Mouse (Mus musculus): ENCODE measurements around the gene Efna4. TPM values are rescaled to one million over a fixed set of nuclear protein-coding genes. Genes with fewer than 3 reads are reported as not detected.

The Efna4 gene
- polyA plus RNA-seq, 1 experiment, result not detected

- TF ChIP-seq POLR2A (IDR thresholded peaks at IDR 0.05; ENCODE audit: borderline replicate concordance, low read depth, low read length), result no peak
- TF ChIP-seq CTCF (IDR thresholded peaks at IDR 0.05; ENCODE audit: low read depth, low read length), result no peak
- Histone ChIP-seq H3K4me1 (ENCODE audit: control insufficient read depth, insufficient read depth, low read length) (peaks cover 3% of the 10 kb centered on the region; the same call in 1 of the 2 replicates), H3K4me3 (ENCODE audit: insufficient read depth, low read length) (peak overlapping the region; percentile 38), H3K27ac (ENCODE audit: insufficient read depth, low read depth, low read length) (no peak overlapping the region)
These were observed 15.7 kb downstream of the Efna4 start for GRCm38 (mm10) chr3:89322131-89322500.

DNA sequence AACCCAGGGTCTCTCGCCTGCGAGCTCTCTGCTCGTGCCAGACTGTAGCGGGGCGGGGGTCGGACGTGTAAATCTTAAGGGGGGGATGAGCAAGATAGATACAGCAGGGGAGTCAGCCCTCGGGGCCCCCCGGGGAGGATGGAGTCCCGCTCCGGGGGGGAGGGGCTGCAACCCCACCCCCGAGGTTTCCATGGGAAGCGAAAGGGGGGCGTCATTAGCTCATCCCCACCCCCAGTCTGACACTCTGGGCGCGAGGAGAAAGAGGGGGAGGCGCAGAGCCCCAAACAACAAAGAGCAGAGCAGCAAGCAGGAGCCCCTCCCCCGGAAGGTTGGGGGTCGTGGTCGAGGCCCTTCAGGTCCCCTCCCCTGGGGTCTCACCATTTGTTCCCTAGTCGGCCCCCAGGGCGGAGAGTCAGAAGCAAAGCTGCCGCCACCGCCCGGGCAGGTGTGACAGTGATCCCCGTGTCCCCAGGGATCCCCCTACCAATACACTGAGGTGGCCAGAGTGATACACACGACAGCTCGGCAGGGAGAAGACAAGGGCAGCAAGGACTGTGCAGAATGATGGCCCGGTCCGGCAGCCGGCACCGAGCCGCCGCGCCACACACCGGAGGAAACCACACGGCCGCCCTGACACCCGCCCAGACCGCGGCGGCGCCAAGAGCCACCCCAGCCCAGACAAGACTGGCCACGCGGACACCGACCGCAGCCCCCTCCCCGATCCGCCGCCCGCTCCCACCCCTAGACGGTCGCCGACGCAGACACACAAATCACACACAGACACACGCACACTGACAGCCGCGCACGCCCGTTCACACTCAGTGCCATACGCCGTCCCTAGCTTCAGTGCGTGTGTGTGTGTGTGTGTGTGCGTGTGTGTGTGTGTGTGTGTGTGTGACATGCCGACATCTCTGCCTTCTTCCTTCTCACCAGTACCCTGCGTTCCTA is 16.4 kb downstream of the Efna4 start:
- Histone ChIP-seq H3K4me1 (ENCODE audit: control insufficient read depth, insufficient read depth, low read length) (peaks cover 3% of the 10 kb centered on the region; the same call in 1 of the 2 replicates), H3K4me3 (ENCODE audit: insufficient read depth, low read length) (peak overlapping the region; percentile 38), H3K27ac (ENCODE audit: insufficient read depth, low read depth, low read length) (no peak overlapping the region)
- TF ChIP-seq CTCF (IDR thresholded peaks at IDR 0.05; ENCODE audit: low read depth, low read length) (no peak), POLR2A (IDR thresholded peaks at IDR 0.05; ENCODE audit: borderline replicate concordance, low read depth, low read length) (no peak)

DNA sequence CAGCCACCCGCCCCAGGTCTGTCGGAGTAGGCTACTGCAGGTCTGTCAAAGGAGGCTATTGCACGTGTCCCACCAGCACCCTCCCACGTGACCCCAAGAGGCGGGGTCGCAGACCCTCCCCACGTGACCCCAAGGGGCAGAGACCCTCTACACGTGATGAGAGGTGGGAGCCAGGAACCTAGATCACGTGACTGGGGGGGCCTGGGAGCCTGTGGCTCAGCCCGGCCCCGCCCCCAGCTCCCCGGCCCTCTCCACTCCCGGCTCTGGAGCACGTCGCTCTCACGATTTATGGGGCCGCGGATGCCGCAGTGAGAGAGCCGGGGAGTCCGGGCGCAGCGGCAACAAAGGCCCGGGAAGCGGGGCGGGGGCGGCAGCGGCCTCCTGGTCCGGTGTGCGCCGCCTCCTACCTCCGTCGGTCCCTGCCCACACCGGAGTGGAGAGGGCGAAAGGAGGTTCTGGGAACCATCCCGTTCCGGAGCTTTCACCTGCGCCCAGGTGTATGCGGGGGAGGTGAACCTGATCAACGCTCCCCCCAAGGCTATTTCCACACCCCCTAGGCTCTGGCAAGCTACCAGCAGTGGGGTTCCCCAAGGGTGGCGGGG is 17.1 kb downstream of the Efna4 start:
- Histone ChIP-seq H3K4me1 (ENCODE audit: control insufficient read depth, insufficient read depth, low read length) (peaks cover 3% of the 10 kb centered on the region; the same call in 1 of the 2 replicates), H3K4me3 (ENCODE audit: insufficient read depth, low read length) (0 out of 2 replicates have a peak overlapping the region, but pooled peaks have one; percentile 1), H3K27ac (ENCODE audit: insufficient read depth, low read depth, low read length) (no peak overlapping the region)
- TF ChIP-seq POLR2A (IDR thresholded peaks at IDR 0.05; ENCODE audit: borderline replicate concordance, low read depth, low read length) (no peak), CTCF (IDR thresholded peaks at IDR 0.05; ENCODE audit: low read depth, low read length) (no peak)

GRCm38 (mm10) chr3:89319591-89320350 is 18.1 kb downstream of the Efna4 start:
- no peak for TF ChIP-seq CTCF (IDR thresholded peaks at IDR 0.05; ENCODE audit: low read depth, low read length)
- no peak for TF ChIP-seq POLR2A (IDR thresholded peaks at IDR 0.05; ENCODE audit: borderline replicate concordance, low read depth, low read length)
- Histone ChIP-seq H3K4me1 (ENCODE audit: control insufficient read depth, insufficient read depth, low read length) (peaks cover 3% of the 10 kb centered on the region; the same call in 1 of the 2 replicates), H3K27ac (ENCODE audit: insufficient read depth, low read depth, low read length) (no peak overlapping the region), H3K4me3 (ENCODE audit: insufficient read depth, low read length) (peak overlapping the region; percentile 41)

GRCm38 (mm10) chr3:89318971-89319590 is 18.7 kb downstream of the Efna4 start:
- Histone ChIP-seq H3K4me1 (ENCODE audit: control insufficient read depth, insufficient read depth, low read length) (peaks cover 3% of the 10 kb centered on the region; the same call in 1 of the 2 replicates), H3K27ac (ENCODE audit: insufficient read depth, low read depth, low read length) (no peak overlapping the region), H3K4me3 (ENCODE audit: insufficient read depth, low read length) (peak overlapping the region; percentile 41; the same call in 1 of the 2 replicates)
- TF ChIP-seq POLR2A (IDR thresholded peaks at IDR 0.05; ENCODE audit: borderline replicate concordance, low read depth, low read length) (no peak), CTCF (IDR thresholded peaks at IDR 0.05; ENCODE audit: low read depth, low read length) (no peak)

GRCm38 (mm10) chr3:89318316-89318715 is 19.5 kb downstream of the Efna4 start:
- Histone ChIP-seq H3K4me1 (ENCODE audit: control insufficient read depth, insufficient read depth, low read length) (peaks cover 3% of the 10 kb centered on the region; the same call in 1 of the 2 replicates), H3K27ac (ENCODE audit: insufficient read depth, low read depth, low read length) (no peak overlapping the region), H3K4me3 (ENCODE audit: insufficient read depth, low read length) (no peak overlapping the region)
- no peak for TF ChIP-seq POLR2A (IDR thresholded peaks at IDR 0.05; ENCODE audit: borderline replicate concordance, low read depth, low read length)
- TF ChIP-seq CTCF (IDR thresholded peaks at IDR 0.05; ENCODE audit: low read depth, low read length), result no peak

DNA sequence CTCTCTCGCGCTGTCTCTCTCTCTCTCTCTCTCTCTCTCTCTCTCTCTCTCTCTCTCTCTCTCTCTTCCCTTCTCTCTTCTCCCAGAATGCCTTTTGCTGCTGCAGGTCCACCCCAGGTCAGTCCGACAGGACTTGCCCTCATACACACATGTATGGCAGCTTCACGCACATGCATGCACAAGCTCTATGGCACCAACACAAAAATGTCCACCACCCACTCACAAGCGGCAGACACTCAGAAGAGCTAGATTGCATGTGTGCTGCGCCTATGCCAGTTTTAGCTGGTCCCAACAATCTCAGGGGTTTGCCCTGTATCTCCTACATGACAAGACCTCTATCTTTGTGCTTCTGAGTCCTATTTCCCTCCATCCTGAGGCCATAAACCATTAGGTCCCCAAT is 20.6 kb downstream of the Efna4 start:
- Histone ChIP-seq H3K4me1 (ENCODE audit: control insufficient read depth, insufficient read depth, low read length) (peaks cover 3% of the 10 kb centered on the region; the same call in 1 of the 2 replicates), H3K27ac (ENCODE audit: insufficient read depth, low read depth, low read length) (no peak overlapping the region), H3K4me3 (ENCODE audit: insufficient read depth, low read length) (no peak overlapping the region)
- no peak for TF ChIP-seq POLR2A (IDR thresholded peaks at IDR 0.05; ENCODE audit: borderline replicate concordance, low read depth, low read length)
- no peak for TF ChIP-seq CTCF (IDR thresholded peaks at IDR 0.05; ENCODE audit: low read depth, low read length)

GRCm38 (mm10) chr3:89316833-89317232 is 21.0 kb downstream of the Efna4 start:
- Histone ChIP-seq H3K4me1 (ENCODE audit: control insufficient read depth, insufficient read depth, low read length) (peaks cover 3% of the 10 kb centered on the region; the same call in 1 of the 2 replicates), H3K4me3 (ENCODE audit: insufficient read depth, low read length) (no peak overlapping the region), H3K27ac (ENCODE audit: insufficient read depth, low read depth, low read length) (no peak overlapping the region)
- TF ChIP-seq CTCF (IDR thresholded peaks at IDR 0.05; ENCODE audit: low read depth, low read length) (peak; percentile 66), POLR2A (IDR thresholded peaks at IDR 0.05; ENCODE audit: borderline replicate concordance, low read depth, low read length) (no peak)
